Mouse (Mus musculus) spleen, adult 2 months (tissue): Measurements from ENCODE around the gene Espn. TPM values are rescaled to one million over a fixed set of nuclear protein-coding genes. Genes with fewer than 3 reads are reported as not detected.

ENCODE experiments used
- DNase-seq, 2 experiments: peaks; one replicate each; pipeline versions ENCODE4 v3.0.0 to v3.0.0-alpha.2; 2012 to 2021; ENCODE audit warnings: low spot score in 2 of 2, low read depth in 1 of 2
- H3K27ac ChIP-seq: fragments of 200-500 bp; 2 replicates; pipeline ENCODE4 v1.5.1; 2012; ENCODE audit warnings: low read length, inconsistent platforms; ENCODE audit not compliant: insufficient read depth
- H3K27me3 ChIP-seq: fragments of 200-500 bp; 2 replicates; pipeline ENCODE4 v1.6.1; 2012; ENCODE audit warnings: mild to moderate bottlenecking, moderate library complexity, low read length, inconsistent platforms; ENCODE audit not compliant: control insufficient read depth, insufficient read depth
- H3K36me3 ChIP-seq: fragments of 200-500 bp; 2 replicates; pipeline ENCODE4 v1.6.1; 2012; ENCODE audit warnings: mild to moderate bottlenecking, low read length, inconsistent platforms; ENCODE audit not compliant: control insufficient read depth, insufficient read depth
- H3K4me1 ChIP-seq: fragments of 200-500 bp; 2 replicates; pipeline ENCODE4 v1.6.1; 2011; ENCODE audit warnings: inconsistent platforms; ENCODE audit not compliant: control insufficient read depth, insufficient read depth, insufficient read length
- H3K4me3 ChIP-seq: fragments of 200-500 bp; 2 replicates; pipeline ENCODE4 v1.5.1; 2011; ENCODE audit warnings: mild to moderate bottlenecking, inconsistent platforms; ENCODE audit not compliant: insufficient read depth, insufficient read length; ENCODE audit errors: extremely low read depth
- CTCF ChIP-seq: fragments of 200-500 bp; IDR thresholded peaks from 2 replicates; pipeline ENCODE4 v1.5.1; 2011; ENCODE audit warnings: mild to moderate bottlenecking, inconsistent platforms; ENCODE audit not compliant: insufficient read depth, insufficient read length, insufficient replicate concordance; ENCODE audit errors: extremely low read depth
- POLR2A ChIP-seq: fragments of 200-500 bp; IDR thresholded peaks from 2 replicates; pipeline ENCODE4 v1.6.1; 2011; ENCODE audit warnings: low read depth, low read length, inconsistent platforms
- WGBS: fragments of 180-500 bp; shearing (Covaris S2); methylation state at CpG from one replicate; pipeline ENCODE4 v1.1.7; 2018; 5-methylcytosine and 5-hydroxymethylcytosine counted together
- polyA plus RNA-seq: library from polyadenylated mRNA; depleted of rRNA; stranded (reverse); fragments of >200 nt; gene quantifications from 2 replicates; pipeline ENCODE4 v1.2.3, GENCODE M21; 2012

The Espn gene
- polyA plus RNA-seq, 1 experiment: 2.1 TPM

DNA sequence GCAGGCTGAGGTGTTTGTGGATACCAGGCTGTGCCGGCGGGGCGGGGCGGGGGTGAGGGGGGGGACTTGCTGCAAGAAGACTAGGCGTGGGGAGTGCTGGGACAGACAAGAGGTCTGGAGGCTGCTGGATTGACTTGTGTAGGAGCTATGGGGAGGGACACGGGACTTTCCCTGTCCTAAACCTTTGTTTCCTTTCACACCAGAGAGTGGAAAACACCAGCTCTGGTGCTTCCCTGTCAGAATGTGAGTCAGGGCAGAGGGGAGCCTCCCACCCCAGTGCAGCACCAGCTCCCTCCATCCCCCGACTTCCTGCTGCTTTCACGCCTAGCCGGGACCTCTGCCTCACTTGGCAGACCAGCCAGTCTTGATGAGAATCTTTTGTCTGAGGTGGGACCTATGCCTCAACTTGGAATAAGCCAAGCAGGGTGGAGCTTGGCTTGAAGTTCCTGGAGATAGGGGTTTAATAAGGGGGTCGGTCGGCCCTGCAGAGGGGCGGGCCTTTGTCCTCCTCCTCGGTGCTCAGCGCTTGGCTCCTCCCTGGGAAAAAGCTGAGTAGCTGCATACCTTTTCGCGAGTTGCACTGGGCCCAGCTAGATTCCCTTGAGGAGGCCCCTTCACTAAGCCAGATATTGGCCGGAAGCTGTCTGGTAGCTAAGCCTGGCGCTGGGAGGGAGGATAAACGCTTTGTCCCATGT, 33.5 kb upstream of the Espn start:
- WGBS: 29% methylated on average over 19 of the region's 19 CpGs
- no peaks in the 10 kb centered on the region for H3K27me3 ChIP-seq
- H3K36me3 ChIP-seq: no peaks in the 10 kb centered on the region
- peaks cover 28% of the 10 kb centered on the region; the same call in 1 of the 2 replicates for H3K4me1 ChIP-seq
- H3K4me3 ChIP-seq: no peak overlapping the region
- TF ChIP-seq CTCF: no peak
- TF ChIP-seq POLR2A: no peak
- DNase-seq: no peak
- H3K27ac ChIP-seq: peak overlapping the region; percentile 62

DNA sequence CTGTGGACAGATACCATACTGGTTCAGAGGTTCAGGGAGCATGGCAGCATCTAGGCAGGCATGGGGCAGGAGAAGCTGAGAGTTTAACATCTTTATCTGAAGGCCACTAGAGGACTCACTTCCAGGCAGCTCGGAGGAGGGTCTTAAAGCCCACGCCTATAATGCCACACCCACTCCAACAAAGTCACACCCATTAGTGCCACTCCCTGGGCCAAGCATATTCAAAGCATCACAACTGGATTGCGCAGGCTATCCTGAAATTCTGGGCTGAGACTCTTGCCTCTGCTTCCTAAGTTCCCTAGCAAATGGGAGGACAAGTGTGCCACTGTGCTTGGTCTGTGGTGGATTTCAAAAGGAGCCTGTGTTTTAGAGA, 33.0 kb upstream of the Espn start:
- 28% methylated on average over 3 of the region's 3 CpGs for WGBS
- H3K36me3 ChIP-seq: no peaks in the 10 kb centered on the region
- H3K4me3 ChIP-seq: no peak overlapping the region
- no peak for TF ChIP-seq CTCF
- no peak for TF ChIP-seq POLR2A
- H3K27ac ChIP-seq: no peak overlapping the region
- H3K27me3 ChIP-seq: no peaks in the 10 kb centered on the region
- no peak for DNase-seq
- peaks cover 24% of the 10 kb centered on the region; the same call in 1 of the 2 replicates for H3K4me1 ChIP-seq

DNA sequence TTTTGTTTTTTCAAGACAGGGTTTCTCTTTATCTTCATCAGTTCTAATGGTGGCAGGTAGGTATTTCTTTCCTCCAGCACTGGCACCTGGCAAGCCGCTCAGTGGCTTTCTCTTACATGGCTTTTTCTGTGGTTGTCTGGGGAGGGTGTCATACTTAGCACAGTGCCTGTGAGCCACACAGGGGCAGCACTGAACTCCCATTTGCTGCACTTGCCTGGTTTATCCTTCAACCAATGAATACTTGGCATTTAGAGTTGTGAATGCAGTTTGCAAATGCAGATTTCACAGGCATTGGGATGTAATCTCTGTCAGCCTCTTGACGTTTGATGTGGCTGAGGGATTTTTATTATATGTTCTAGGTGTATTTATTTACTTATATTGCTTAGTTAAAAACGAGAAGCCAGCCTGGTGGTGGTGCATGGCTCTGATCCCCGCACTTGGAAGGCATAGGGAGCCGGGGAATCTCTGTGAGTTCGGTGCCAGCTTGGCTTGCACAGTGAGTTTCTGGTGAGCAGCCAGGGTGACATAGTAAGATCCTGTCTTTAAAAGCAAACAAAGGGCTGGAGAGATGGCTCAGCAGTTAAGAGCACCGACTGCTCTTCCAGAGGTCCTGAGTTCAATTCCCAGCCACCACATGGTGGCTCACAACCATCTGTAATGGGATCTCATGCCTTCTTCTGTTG, 32.3 kb upstream of the Espn start:
- Histone ChIP-seq H3K4me3 (no peak overlapping the region), H3K27me3 (no peaks in the 10 kb centered on the region), H3K36me3 (no peaks in the 10 kb centered on the region), H3K4me1 (peaks cover 24% of the 10 kb centered on the region; the same call in 1 of the 2 replicates), H3K27ac (no peak overlapping the region)
- no peak for TF ChIP-seq POLR2A
- TF ChIP-seq CTCF: 0 out of 2 replicates have a peak, but pooled peaks have one; percentile 17
- DNase-seq: no peak
- 76% methylated on average over 7 of the region's 7 CpGs for WGBS

DNA sequence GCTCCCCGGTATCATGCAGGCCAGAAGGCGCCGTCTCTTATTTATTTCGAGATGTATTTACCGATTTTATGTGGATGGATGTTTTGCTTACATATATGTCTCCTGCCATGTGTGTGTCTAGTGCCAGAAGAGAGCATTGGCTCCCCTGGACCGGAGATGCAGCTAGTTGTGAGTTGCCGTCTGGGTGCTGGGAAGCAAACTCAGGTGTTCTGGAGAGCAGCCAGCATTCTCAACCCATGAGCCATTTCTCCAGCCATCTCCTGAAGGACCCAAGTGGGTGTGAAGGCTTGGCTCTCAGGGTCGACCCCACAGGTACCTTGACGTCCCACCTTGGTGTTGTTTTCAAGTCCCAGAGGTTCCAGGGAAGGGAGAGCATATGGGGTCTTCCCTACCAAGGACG, 30.0 kb upstream of the Espn start:
- H3K27me3 ChIP-seq: no peaks in the 10 kb centered on the region
- H3K4me1 ChIP-seq: peaks cover 27% of the 10 kb centered on the region
- H3K4me3 ChIP-seq: no peak overlapping the region
- 92% methylated on average over 10 of the region's 10 CpGs for WGBS
- TF ChIP-seq POLR2A (no peak), CTCF (no peak)
- no peak overlapping the region for H3K27ac ChIP-seq
- DNase-seq: no peak
- H3K36me3 ChIP-seq: no peaks in the 10 kb centered on the region

DNA sequence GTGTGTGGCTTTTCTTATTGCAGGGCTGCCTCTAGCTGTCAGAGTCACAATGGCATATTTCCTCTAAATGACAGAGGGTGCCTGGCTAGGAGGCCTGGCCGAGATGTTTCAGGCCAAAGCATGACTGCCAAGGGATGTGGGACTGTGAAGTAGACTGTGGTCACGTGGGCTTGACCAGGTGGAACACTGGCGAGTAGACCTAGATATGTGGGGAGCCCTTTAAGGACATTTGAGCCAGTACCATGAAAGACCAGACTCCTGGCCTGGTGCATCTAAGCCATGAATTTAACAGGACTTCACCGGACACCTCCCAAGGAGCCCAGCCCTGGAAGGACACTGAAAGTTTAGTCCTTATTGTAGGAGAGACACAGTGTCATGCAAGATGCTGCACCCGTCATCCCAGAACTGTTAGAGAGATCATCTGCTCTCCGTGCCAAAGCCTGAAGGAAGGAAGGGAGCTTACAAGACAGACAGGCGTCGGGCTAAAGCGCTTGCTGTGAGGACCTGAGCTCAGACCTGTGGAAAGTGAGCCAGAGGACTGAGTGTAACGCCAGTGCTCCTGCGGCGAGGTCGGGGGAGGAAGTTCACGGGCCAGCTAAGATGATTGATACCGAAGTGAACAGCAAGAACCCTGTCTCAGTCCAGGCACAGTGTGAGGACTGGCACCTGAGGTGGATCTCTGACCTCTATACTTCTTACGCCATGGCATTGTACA, 27.9 kb upstream of the Espn start:
- H3K4me3 ChIP-seq: no peak overlapping the region
- 78% methylated on average over 16 of the region's 16 CpGs for WGBS
- TF ChIP-seq CTCF: no peak
- no peak for TF ChIP-seq POLR2A
- H3K36me3 ChIP-seq: no peaks in the 10 kb centered on the region
- H3K27me3 ChIP-seq: no peaks in the 10 kb centered on the region
- DNase-seq: no peak
- H3K27ac ChIP-seq: no peak overlapping the region
- peaks cover 10% of the 10 kb centered on the region for H3K4me1 ChIP-seq

DNA sequence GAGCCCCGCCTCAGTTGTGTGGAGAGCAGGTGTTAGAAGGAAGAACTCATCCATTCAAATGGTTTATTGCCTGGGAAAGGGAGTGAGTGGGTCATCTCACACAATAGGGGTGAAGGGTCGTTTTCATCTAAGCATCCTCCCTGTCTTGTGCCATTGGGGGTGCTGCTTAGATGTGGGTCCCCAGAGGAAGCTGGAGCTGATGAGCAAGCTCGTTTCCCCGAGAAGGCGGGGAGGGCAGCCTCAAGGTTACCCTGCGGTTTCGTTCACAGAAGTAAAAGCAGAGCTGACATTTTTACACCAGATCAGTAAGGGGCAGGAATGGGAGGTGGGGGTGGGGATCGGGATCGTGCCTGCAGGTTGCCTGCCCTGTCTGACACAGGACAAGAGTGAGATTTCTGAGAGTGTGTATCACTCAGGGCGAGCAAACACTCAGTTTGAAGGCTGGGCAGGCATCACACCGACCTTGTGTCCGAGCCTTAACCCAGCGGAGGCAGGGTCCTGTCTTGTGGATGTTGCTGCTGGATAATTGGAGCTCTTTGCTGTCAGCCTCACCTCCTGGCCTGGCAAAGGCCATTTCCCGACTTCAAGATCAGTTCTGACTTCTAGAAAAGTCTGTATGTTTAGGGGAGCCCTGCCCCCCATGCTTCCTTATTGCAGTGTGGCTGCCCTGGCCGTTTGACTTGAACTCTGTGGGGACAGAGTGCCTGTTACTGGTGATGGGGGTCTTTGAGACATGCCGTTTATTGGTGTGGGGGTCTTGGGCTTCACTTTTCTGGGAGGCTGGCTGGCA, 26.9 kb upstream of the Espn start:
- 0 out of 2 replicates have a peak overlapping the region, but pooled peaks have one; percentile 20 for H3K27ac ChIP-seq

More for the DNA sequence above, 26.9 kb upstream of the Espn start:
- Histone ChIP-seq H3K4me1 (peaks cover 10% of the 10 kb centered on the region), H3K27me3 (no peaks in the 10 kb centered on the region), H3K4me3 (peak overlapping the region; percentile 60), H3K36me3 (no peaks in the 10 kb centered on the region)
- WGBS: 12% methylated on average over 16 of the region's 16 CpGs
- peak in 1 of 2 experiments; percentile 18 for DNase-seq
- TF ChIP-seq CTCF (no peak), POLR2A (no peak)
